Mouse (Mus musculus): Measurements from ENCODE around the gene Baiap2l2. TPM values are rescaled to one million over a fixed set of nuclear protein-coding genes. Genes with fewer than 3 reads are reported as not detected.

Gene Baiap2l2
- polyA plus RNA-seq (2012; rRNA removed): 7.3 and 9.0 TPM in 2 replicates

GRCm38 (mm10) chr15:79285399-79285798, at the start of gene Baiap2l2:
Gene Baiap2l2, minus strand, starts transcription at chr15:79285537.

GRCm38 (mm10) chr15:79328058-79328938, 43.0 kb upstream of the Baiap2l2 start, which contains the start of gene Pla2g6:
Gene Pla2g6, minus strand, starts transcription at chr15:79328390.

GRCm38 (mm10) chr15:79254661-79255060, 30.7 kb downstream of the Baiap2l2 start, which contains the start of gene Slc16a8:
Gene Slc16a8, minus strand, starts transcription at chr15:79254761.

GRCm38 (mm10) chr15:79229058-79229821, 56.1 kb downstream of the Baiap2l2 start, which contains the start of the genes Pick1 and Gm49486:
Gene Pick1, plus strand, starts transcription at chr15:79229173.
Gene Gm49486, plus strand, starts transcription at chr15:79229391.

Other genes starting within 250 kb of the Baiap2l2 start
- 2.7 and 3.4 TPM in 2 replicates for gene Galr3, start 243.7 kb downstream of the Baiap2l2 start, polyA plus RNA-seq (2012; rRNA removed)
- 95.6 and 99.9 TPM in 2 replicates for gene Ankrd54, start 222.6 kb downstream of the Baiap2l2 start, polyA plus RNA-seq (2012; rRNA removed)
- gene Eif3l, start 210.4 kb downstream of the Baiap2l2 start, polyA plus RNA-seq (2012; rRNA removed): 207 and 263 TPM in 2 replicates
- 46.7 and 50.8 TPM in 2 replicates for gene Micall1, start 176.6 kb downstream of the Baiap2l2 start, polyA plus RNA-seq (2012; rRNA removed)
- gene Polr2f, start 144.5 kb downstream of the Baiap2l2 start, polyA plus RNA-seq (2012; rRNA removed): 46.6 and 52.7 TPM in 2 replicates
- gene 1700088E04Rik, start 144.3 kb downstream of the Baiap2l2 start, polyA plus RNA-seq (2012; rRNA removed): 14.3 and 22.3 TPM in 2 replicates
- 0.70 and 1.3 TPM in 2 replicates for gene Sox10, start 120.3 kb downstream of the Baiap2l2 start, polyA plus RNA-seq (2012; rRNA removed)
- gene Pick1, start 56.4 kb downstream of the Baiap2l2 start, polyA plus RNA-seq (2012; rRNA removed): 36.5 and 39.2 TPM in 2 replicates
- gene Gm49486, start 56.1 kb downstream of the Baiap2l2 start, polyA plus RNA-seq (2012; rRNA removed): 0.23 TPM in 1 of 2 replicates, not detected in the other
- gene Slc16a8, start 30.8 kb downstream of the Baiap2l2 start, polyA plus RNA-seq (2012; rRNA removed): 0.11 and 0.70 TPM in 2 replicates
- gene Pla2g6, start 42.9 kb upstream of the Baiap2l2 start, polyA plus RNA-seq (2012; rRNA removed): 64.3 and 68.4 TPM in 2 replicates
- gene Maff, start 61.1 kb upstream of the Baiap2l2 start, polyA plus RNA-seq (2012; rRNA removed): 8.4 and 16.0 TPM in 2 replicates
- gene Tmem184b, start 118.0 kb upstream of the Baiap2l2 start, polyA plus RNA-seq (2012; rRNA removed): 184 and 197 TPM in 2 replicates
- gene Csnk1e, start 170.0 kb upstream of the Baiap2l2 start, polyA plus RNA-seq (2012; rRNA removed): 70.4 and 118 TPM in 2 replicates
- 0.26 and 0.33 TPM in 2 replicates for gene Kcnj4, start 219.7 kb upstream of the Baiap2l2 start, polyA plus RNA-seq (2012; rRNA removed)
- 37.3 and 39.4 TPM in 2 replicates for gene Kdelr3, start 230.9 kb upstream of the Baiap2l2 start, polyA plus RNA-seq (2012; rRNA removed)

Measured in ovary, adult 2 months (tissue).